Mouse (Mus musculus): ENCODE data around the gene Gm10570.

- TF ChIP-seq CTCF (IDR thresholded peaks at IDR 0.05; ENCODE audit: control insufficient read depth, insufficient read depth, low read length) (no peak), POLR2A (IDR thresholded peaks at IDR 0.05; ENCODE audit: borderline replicate concordance, control insufficient read depth, low read depth, low read length) (no peak)
Observed at GRCm38 (mm10) chr4:130283826-130284225, 24.6 kb downstream of the Gm10570 start.

Data from bone marrow, adult 2 months (tissue).